Mouse (Mus musculus) embryonic facial prominence, embryonic 12.5 days (tissue): ENCODE data around the gene Cep63. TPM values are rescaled to one million over a fixed set of nuclear protein-coding genes. Genes with fewer than 3 reads are reported as not detected.

ENCODE experiments used
- ATAC-seq: fragments of 200-750 bp; cut with Nextera tagmentation; 2 replicates; pipeline ENCODE4 v1.8.0; 2017; ENCODE audit not compliant: insufficient number of reproducible peaks, insufficient read depth, low FRiP score, low TSS enrichment
- H3K27ac ChIP-seq: fragments of 300-500 bp; sonication (generic); 2 replicates; pipeline ENCODE4 v1.5.1; 2016; ENCODE audit warnings: mild to moderate bottlenecking
- H3K27me3 ChIP-seq: fragments of 300-500 bp; sonication (generic); 2 replicates; pipeline ENCODE4 v1.6.1; 2016; ENCODE audit warnings: mild to moderate bottlenecking, moderate library complexity
- H3K36me3 ChIP-seq: fragments of 300-500 bp; sonication (generic); 2 replicates; pipeline ENCODE4 v1.6.1; 2016; ENCODE audit warnings: mild to moderate bottlenecking
- H3K4me1 ChIP-seq: fragments of 300-500 bp; sonication (generic); 2 replicates; pipeline ENCODE4 v1.6.1; 2016
- H3K4me2 ChIP-seq: fragments of 300-500 bp; sonication (generic); replicated peaks from 2 replicates; pipeline ENCODE4 v1.6.1; 2016; ENCODE audit warnings: mild to moderate bottlenecking, moderate library complexity
- H3K4me3 ChIP-seq: fragments of 300-500 bp; sonication (generic); 2 replicates; pipeline ENCODE4 v1.5.1; 2016; ENCODE audit warnings: mild to moderate bottlenecking
- H3K9ac ChIP-seq: fragments of 300-500 bp; sonication (generic); 2 replicates; pipeline ENCODE4 v1.6.1; 2016; ENCODE audit warnings: mild to moderate bottlenecking, moderate library complexity
- H3K9me3 ChIP-seq: fragments of 300-500 bp; sonication (generic); 2 replicates; pipeline ENCODE4 v1.6.1; 2016; ENCODE audit warnings: mild to moderate bottlenecking, moderate library complexity
- WGBS: fragments of 180-500 bp; shearing (Covaris S2); methylation state at CpG from one replicate; pipeline ENCODE4 v1.1.7; 2016; 5-methylcytosine and 5-hydroxymethylcytosine counted together
- polyA plus RNA-seq: library from polyadenylated mRNA; unstranded; fragments of >200 nt; fragmentation: Nextera tagmentation; extraction: Ambion mirVana; gene quantifications from 2 replicates; pipeline ENCODE4 v1.2.1, GENCODE M21; 2016

The Cep63 gene
- polyA plus RNA-seq, 1 experiment from 2014 or later, result 55.9 TPM

GRCm38 (mm10) chr9:102629052-102629451 is 2.7 kb upstream of the Cep63 start:
- Histone ChIP-seq H3K9me3 (no peaks in the 10 kb centered on the region), H3K4me3 (no peak overlapping the region), H3K9ac (no peak overlapping the region), H3K27ac (no peak overlapping the region), H3K4me2 (no peak overlapping the region), H3K4me1 (peaks cover 15% of the 10 kb centered on the region), H3K27me3 (no peaks in the 10 kb centered on the region), H3K36me3 (peaks cover 6% of the 10 kb centered on the region; the same call in 1 of the 2 replicates)
- WGBS, result 55% methylated on average over 7 of the region's 7 CpGs
- ATAC-seq, result no peak

DNA sequence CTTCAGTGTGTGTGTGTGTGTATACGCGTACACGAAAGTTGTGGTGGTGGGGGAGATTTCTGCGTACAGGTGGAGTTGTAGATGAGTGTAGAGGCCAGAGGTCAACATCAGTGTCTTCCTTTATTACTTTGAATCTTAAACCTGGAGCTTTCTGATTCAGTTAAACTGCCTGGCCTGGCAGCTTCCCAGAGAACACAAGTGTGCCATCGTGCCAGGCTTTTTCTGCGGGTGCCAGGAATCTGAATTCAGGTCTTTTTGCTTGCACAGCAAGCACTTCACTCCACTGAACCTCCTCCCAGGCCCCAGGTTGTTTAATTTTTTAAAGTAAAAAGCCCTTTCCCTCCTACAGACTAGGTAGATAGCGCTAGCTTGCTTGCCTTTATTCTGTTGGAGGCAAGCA is 1.1 kb upstream of the Cep63 start:
- H3K9me3 ChIP-seq, result no peaks in the 10 kb centered on the region
- peak overlapping the region; percentile 90 for H3K4me3 ChIP-seq
- H3K4me2 ChIP-seq, result peak overlapping the region; percentile 74
- peak overlapping the region; percentile 99 for H3K9ac ChIP-seq
- peaks cover 5% of the 10 kb centered on the region; the same call in 1 of the 2 replicates for H3K36me3 ChIP-seq
- H3K4me1 ChIP-seq, result peaks cover 15% of the 10 kb centered on the region
- peak overlapping the region; percentile 98; the same call in 1 of the 2 replicates for H3K27ac ChIP-seq
- ATAC-seq, result no peak
- 87% methylated on average over 7 of the region's 7 CpGs for WGBS
- no peaks in the 10 kb centered on the region for H3K27me3 ChIP-seq

DNA sequence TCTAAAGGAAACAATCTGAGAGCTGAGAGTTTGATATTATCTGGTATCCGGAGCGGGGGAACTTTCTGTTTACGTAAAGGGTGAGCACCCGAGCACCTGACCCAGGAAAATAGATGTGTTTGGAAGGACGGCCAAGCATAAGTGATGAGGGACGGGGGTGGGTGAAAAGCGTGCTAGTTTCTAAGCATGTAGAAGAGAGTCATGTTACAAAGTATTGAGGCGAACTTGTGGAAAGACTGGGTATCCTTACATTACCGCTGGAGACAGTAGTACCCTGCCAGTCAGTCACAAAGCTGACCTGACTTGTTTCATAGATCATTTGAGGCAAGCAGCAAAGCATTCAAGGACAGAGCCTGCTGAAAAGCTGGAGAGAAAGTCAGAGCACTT is 498 bp upstream of the Cep63 start:
- Histone ChIP-seq H3K27ac (peak overlapping the region; percentile 98), H3K36me3 (peaks cover 2% of the 10 kb centered on the region; the same call in 1 of the 2 replicates), H3K4me3 (peak overlapping the region; percentile 90), H3K27me3 (no peaks in the 10 kb centered on the region), H3K4me1 (peaks cover 15% of the 10 kb centered on the region), H3K9me3 (no peaks in the 10 kb centered on the region), H3K4me2 (peak overlapping the region; percentile 74), H3K9ac (peak overlapping the region; percentile 99)
- WGBS, result 1% methylated on average over 9 of the region's 9 CpGs
- ATAC-seq, result peak; percentile 7; the same call in 1 of the 2 replicates

GRCm38 (mm10) chr9:102625401-102625982 is 842 bp downstream of the Cep63 start:
- H3K4me2 ChIP-seq, result peak overlapping the region; percentile 74
- H3K9ac ChIP-seq, result peak overlapping the region; percentile 99
- peak; percentile 43 for ATAC-seq
- H3K27me3 ChIP-seq, result no peaks in the 10 kb centered on the region
- no peaks in the 10 kb centered on the region for H3K9me3 ChIP-seq
- peaks cover 18% of the 10 kb centered on the region for H3K4me1 ChIP-seq
- 1% methylated on average over 27 of the region's 27 CpGs for WGBS
- peak overlapping the region; percentile 98 for H3K27ac ChIP-seq
- no peaks in the 10 kb centered on the region for H3K36me3 ChIP-seq
- H3K4me3 ChIP-seq, result peak overlapping the region; percentile 90

DNA sequence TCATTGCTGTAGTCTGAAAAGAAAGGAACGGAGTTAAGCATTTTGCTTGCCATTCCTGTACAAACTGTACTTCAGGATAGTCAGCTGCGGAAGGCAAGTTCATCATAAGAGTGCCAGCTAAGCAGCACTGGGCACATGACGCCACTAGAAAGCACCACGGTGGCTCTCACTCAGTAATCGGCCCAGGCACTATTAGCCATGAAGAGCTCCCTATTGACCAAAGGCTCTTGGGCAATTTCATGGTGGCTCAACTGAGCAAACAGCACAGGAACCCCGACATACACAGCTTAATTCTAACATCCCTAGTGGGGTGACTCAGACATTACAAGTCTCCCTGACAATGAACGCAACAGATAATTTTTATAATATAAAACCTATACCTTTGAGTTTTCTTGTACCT is 2.8 kb downstream of the Cep63 start:
- H3K9me3 ChIP-seq, result no peaks in the 10 kb centered on the region
- H3K27me3 ChIP-seq, result no peaks in the 10 kb centered on the region
- WGBS, result 89% methylated on average over 7 of the region's 7 CpGs
- ATAC-seq, result no peak
- H3K4me2 ChIP-seq, result no peak overlapping the region
- H3K9ac ChIP-seq, result no peak overlapping the region
- no peak overlapping the region for H3K27ac ChIP-seq
- H3K4me3 ChIP-seq, result no peak overlapping the region
- H3K4me1 ChIP-seq, result peaks cover 18% of the 10 kb centered on the region
- H3K36me3 ChIP-seq, result no peaks in the 10 kb centered on the region

- H3K36me3 ChIP-seq, result no peaks in the 10 kb centered on the region
- no peak overlapping the region for H3K4me2 ChIP-seq
- no peak for ATAC-seq
- no peaks in the 10 kb centered on the region for H3K27me3 ChIP-seq
- 79% methylated on average over 6 of the region's 6 CpGs for WGBS
- no peak overlapping the region for H3K9ac ChIP-seq
- H3K9me3 ChIP-seq, result no peaks in the 10 kb centered on the region
- H3K27ac ChIP-seq, result no peak overlapping the region
- H3K4me1 ChIP-seq, result peaks cover 18% of the 10 kb centered on the region
- H3K4me3 ChIP-seq, result no peak overlapping the region
Measured at GRCm38 (mm10) chr9:102622876-102623275, 3.5 kb downstream of the Cep63 start.

DNA sequence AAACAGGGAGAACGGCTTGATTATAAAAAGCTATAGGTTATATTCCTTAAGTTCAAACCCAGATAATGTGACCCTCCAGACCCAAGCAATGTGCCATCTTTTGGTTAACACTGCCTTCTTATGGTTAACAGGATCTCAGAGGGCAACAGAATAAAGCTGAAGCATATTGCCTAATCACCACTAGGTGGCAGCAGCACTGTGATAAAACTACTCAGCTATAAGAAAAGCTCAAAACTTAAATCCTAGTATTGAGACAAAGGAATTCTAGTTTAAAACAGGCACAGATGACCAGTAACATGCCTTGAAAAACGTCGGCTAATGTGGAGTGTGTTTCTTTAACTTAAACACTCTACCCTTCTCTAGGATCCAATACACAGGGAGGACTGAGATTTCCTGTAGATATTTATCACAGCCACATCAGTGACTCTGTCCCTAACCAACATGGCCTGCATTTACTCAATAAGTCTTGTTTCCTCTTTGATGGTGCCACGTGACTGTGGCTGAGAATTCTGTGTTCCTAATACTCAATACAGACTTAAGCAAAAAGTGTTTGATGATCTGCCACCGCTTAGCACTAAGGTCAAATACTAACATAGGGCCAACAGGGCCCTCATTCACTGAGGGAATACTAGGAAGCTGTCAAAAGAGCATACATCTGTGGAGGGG is 4.0 kb downstream of the Cep63 start:
- no peak overlapping the region for H3K4me2 ChIP-seq
- no peak overlapping the region for H3K27ac ChIP-seq
- no peaks in the 10 kb centered on the region for H3K27me3 ChIP-seq
- no peak overlapping the region for H3K9ac ChIP-seq
- no peaks in the 10 kb centered on the region for H3K9me3 ChIP-seq
- WGBS, result 30% methylated on average over 5 of the region's 5 CpGs
- no peaks in the 10 kb centered on the region for H3K36me3 ChIP-seq
- ATAC-seq, result no peak
- H3K4me1 ChIP-seq, result peaks cover 14% of the 10 kb centered on the region
- no peak overlapping the region for H3K4me3 ChIP-seq

DNA sequence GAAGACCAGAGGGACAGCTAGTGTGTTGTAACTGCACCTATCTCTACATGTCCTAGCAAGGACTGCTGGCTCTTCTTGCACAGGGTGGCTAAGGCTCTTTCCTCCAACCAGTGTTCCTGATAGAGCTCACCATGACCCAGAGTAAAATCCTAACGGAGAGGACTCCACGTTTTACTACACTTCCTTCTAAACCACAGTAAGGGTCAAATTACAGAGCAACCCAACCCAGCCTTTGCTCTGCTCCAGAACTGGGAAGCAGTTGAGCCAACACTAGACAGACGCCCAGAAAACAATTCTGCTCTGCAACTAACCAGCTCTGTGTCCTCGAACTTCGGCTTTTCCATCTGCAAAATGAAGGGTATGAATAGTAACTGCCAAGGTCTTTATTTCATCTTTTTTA is 4.9 kb downstream of the Cep63 start:
- no peak overlapping the region for H3K9ac ChIP-seq
- no peak for ATAC-seq
- 0 out of 2 replicates have a peak, but pooled peaks cover 2% of the 10 kb centered on the region for H3K36me3 ChIP-seq
- H3K4me3 ChIP-seq, result no peak overlapping the region
- no peaks in the 10 kb centered on the region for H3K9me3 ChIP-seq
- WGBS, result 49% methylated on average over 5 of the region's 5 CpGs
- H3K27ac ChIP-seq, result no peak overlapping the region
- no peaks in the 10 kb centered on the region for H3K27me3 ChIP-seq
- H3K4me2 ChIP-seq, result no peak overlapping the region
- H3K4me1 ChIP-seq, result peaks cover 9% of the 10 kb centered on the region; the same call in 1 of the 2 replicates

DNA sequence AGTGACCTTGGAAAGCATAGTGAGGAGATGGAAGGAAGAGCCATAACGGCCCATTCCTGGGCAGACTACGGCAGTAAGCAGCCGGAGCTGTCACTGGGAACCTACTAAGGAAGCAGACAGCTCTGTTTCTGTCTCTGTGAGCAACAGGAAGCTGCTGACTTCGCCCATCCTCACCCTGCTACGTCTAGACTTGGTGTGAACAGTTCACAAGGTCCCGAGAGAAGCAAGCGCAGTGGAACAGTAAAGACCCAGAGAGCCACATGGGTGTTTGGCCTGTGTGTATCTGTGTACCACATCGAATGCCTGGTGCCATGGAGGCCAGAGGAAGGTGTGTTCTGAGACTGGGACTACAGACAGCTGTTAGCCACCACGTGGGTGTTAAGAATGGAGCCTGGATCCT is 10.1 kb downstream of the Cep63 start:
- H3K36me3 ChIP-seq, result peaks cover 26% of the 10 kb centered on the region
- ATAC-seq, result no peak
- no peak overlapping the region for H3K4me2 ChIP-seq
- WGBS, result 76% methylated on average over 9 of the region's 9 CpGs
- H3K4me1 ChIP-seq, result 0 out of 2 replicates have a peak, but pooled peaks cover under 1% of the 10 kb centered on the region
- no peak overlapping the region for H3K9ac ChIP-seq
- H3K27me3 ChIP-seq, result no peaks in the 10 kb centered on the region
- H3K9me3 ChIP-seq, result no peaks in the 10 kb centered on the region
- H3K4me3 ChIP-seq, result no peak overlapping the region
- H3K27ac ChIP-seq, result 0 out of 2 replicates have a peak overlapping the region, but pooled peaks have one; percentile 11

- H3K27me3 ChIP-seq, result no peaks in the 10 kb centered on the region
Measured at GRCm38 (mm10) chr9:102615071-102615470, 11.3 kb downstream of the Cep63 start.

DNA sequence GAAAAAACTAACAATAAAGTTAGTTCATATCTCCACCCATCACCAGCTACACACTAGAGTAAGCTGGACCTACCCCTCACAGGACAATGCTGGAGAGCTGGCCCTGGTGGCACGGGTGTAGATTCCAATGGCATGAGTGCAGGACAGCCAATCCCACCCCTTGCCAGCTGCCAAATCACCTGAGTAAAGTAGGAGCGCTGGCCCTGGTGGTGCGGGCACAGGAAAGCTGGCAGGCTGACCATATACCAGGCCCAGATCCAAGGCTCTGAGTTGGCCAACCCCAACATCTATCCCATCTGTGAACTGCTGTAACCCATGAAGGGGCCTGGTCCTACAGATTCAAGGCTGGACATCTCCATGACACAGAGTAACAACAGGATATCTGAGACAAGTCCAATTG is 17.1 kb downstream of the Cep63 start:
- peaks cover 42% of the 10 kb centered on the region for H3K36me3 ChIP-seq
- WGBS, result 92% methylated on average over 3 of the region's 3 CpGs
- no peak for ATAC-seq
- no peaks in the 10 kb centered on the region for H3K4me1 ChIP-seq
- no peak overlapping the region for H3K4me3 ChIP-seq
- H3K27ac ChIP-seq, result no peak overlapping the region
- no peak overlapping the region for H3K4me2 ChIP-seq
- H3K9ac ChIP-seq, result no peak overlapping the region
- H3K9me3 ChIP-seq, result no peaks in the 10 kb centered on the region
- H3K27me3 ChIP-seq, result no peaks in the 10 kb centered on the region

More at GRCm38 (mm10) chr9:102615071-102615470, 11.3 kb downstream of the Cep63 start:
- no peaks in the 10 kb centered on the region for H3K9me3 ChIP-seq
- H3K36me3 ChIP-seq, result peaks cover 33% of the 10 kb centered on the region
- no peak overlapping the region for H3K27ac ChIP-seq
- 84% methylated on average over 3 of the region's 3 CpGs for WGBS
- H3K9ac ChIP-seq, result no peak overlapping the region
- ATAC-seq, result no peak
- H3K4me1 ChIP-seq, result no peaks in the 10 kb centered on the region
- H3K4me2 ChIP-seq, result no peak overlapping the region
- H3K4me3 ChIP-seq, result no peak overlapping the region

- no peaks in the 10 kb centered on the region for H3K4me1 ChIP-seq
- H3K4me2 ChIP-seq, result no peak overlapping the region
- ATAC-seq, result no peak
- H3K27me3 ChIP-seq, result no peaks in the 10 kb centered on the region
- no peaks in the 10 kb centered on the region for H3K9me3 ChIP-seq
- 73% methylated on average over 5 of the region's 5 CpGs for WGBS
- no peak overlapping the region for H3K9ac ChIP-seq
- no peak overlapping the region for H3K27ac ChIP-seq
- no peak overlapping the region for H3K4me3 ChIP-seq
- H3K36me3 ChIP-seq, result peaks cover 31% of the 10 kb centered on the region
Measured at GRCm38 (mm10) chr9:102607471-102607870, 18.9 kb downstream of the Cep63 start.
